Mouse (Mus musculus): ENCODE results near the gene Kat2a. TPM values are rescaled to one million over a fixed set of nuclear protein-coding genes. Genes with fewer than 3 reads are reported as not detected.

Kat2a gene
- polyA plus RNA-seq, 1 experiment, result 87.0 TPM

DNA sequence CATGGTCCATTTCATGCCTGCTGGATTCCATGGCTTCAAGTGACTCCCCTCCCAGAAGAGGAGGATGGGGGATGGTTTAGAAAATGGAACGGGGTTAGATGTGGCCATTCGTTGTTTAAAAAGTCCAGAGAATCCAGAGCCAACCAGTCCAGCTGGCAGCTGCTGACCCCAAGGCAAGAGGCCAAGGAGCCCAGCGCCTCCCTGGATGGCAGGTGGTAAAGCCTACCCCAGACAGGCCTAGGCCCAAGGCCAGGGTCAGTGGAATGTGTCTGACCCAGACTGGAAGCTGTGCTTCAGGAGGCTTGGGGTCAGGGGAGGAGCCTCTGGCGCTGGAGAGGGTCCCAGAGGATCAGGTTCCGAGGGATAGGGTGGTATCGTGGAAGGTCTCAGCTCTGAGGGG is 29.1 kb upstream of the Kat2a start:
- TF ChIP-seq GATA1 (IDR thresholded peaks at IDR 0.05; ENCODE audit: low read length), result no peak

DNA sequence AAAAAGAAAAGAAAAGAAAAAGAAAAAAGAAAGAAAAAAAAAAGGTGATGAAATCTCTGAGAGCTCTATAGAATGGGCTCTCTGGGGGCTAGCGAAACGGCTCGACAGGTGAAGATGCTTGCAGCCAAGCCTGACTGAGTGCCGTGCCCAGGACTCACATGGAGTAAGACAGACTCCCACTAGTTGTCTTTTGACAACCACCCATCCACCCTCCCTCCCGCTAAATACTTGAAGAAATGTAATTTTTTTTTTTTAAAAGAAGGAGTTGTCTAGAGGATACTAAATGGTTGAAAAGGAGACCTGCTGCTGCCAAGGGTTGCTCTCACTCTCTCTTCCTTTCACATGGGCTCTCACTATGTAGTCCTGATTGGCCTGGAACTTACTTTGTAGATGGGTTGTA is 26.5 kb upstream of the Kat2a start:
- TF ChIP-seq GATA1 (IDR thresholded peaks at IDR 0.05; ENCODE audit: low read length), result no peak

DNA sequence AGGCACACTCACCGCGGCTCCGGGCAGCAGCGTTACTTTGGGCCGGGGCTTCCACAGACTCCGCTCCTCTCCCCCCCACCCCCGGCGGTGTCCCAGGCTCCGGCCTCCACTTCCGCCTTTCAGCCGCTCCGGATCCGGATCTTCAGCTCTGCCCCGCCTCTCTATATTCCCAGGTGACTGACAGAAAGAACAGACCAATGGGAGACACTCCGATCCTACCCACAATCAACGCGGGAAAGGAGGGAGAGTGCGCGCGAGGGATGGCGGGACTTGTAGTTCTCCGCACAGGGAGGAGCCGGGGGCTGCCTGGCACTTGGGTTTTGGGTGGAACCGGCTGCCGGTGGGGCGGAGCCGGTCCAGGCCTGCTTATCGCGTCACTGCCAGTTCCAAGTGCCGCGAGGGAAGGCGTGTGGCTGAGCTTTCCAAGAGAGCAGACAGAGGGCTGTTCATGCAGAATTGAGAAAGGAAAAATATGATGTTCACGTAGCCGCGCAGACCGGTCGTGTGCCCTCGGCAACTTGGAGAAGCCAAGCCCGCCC is 25.9 kb upstream of the Kat2a start, which contains the start of gene Rab5c:
Gene Rab5c, minus strand, starts transcription at position 150 of the 539 bp plus-strand sequence.
- no peak for TF ChIP-seq GATA1 (IDR thresholded peaks at IDR 0.05; ENCODE audit: low read length)

DNA sequence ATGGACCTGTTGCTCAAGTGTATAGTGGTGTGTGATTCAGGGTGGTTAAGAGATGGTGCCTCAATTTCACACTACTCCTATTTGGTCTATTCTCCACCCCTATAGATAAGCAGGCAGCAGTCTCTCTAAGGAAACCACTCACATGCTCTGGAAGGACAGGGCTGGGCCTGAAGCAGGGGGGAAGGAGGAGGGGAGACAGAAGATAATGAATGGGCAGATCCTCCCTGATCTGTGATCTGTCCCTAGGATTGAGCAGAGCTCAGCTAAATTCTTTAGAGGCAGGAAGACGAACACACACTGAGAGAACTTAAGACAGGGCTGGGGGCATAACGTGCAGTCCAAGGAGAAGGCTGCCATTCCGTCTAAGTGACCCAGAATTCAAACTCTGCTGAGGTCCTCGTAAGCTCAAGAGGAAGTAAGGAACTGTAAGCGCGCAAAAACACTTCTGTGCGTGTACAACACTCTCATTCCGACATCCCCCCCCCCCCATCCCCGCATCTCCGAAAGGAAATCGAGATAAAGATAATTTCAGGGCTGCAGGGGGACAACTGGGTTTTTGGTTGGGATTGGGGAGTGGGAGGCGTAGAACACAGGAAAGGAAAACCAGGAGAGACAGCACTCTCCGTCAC is 25.0 kb upstream of the Kat2a start:
- TF ChIP-seq GATA1 (IDR thresholded peaks at IDR 0.05; ENCODE audit: low read length), result peak; percentile 64

DNA sequence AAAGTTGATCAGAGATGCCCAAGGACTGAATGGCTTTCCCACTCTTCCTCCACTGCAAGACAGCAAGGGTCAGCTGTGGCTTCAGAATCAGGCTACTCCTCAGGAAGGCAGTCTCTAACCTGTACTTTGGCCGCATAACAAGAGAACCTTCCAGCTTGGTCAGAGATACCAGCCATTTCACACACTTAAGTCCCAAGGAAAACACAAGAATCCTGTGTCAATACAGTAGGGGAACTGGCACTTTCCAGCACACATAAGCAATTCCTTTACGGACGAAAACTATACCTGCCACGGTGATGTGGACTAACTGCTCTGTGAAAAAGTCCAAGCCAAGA is 24.4 kb upstream of the Kat2a start:
- no peak for TF ChIP-seq GATA1 (IDR thresholded peaks at IDR 0.05; ENCODE audit: low read length)

DNA sequence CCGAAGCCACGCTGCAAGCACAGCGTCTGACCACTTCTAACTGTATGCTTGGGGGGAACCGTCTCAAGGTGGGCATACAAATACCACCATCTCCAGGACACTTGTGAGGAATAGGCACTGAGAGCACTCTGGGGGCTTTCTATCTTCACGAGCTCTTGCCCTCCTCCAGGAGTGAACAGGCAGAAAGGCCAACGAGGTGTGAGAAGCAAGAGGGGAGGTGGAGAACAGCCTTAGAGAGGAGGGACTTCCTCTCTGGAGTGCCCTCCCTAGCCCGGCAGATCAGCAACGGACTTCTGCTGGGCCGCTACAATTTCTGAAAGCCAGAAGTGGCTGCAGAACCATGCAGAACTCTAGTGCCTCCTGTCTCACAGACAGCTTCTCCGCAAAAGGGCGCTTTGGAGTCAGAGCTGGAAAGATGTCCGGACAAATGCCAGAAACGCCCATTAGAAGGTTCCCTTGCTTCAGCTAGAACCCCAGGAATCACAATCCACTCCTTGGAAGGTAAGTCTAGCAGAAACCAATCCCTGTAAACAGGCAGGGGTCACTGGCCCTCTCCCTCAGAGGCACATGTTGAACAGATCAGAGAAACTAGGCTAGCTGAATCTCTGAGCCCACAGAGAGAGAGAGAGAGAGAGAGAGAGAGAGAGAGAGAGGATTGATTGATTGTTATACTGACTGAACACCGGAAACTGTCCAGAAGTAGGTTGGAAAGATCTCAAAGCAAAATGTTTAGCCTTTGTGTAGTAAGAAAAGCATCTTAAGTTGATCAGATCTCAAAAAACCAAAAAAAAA is 23.9 kb upstream of the Kat2a start:
- TF ChIP-seq GATA1 (IDR thresholded peaks at IDR 0.05; ENCODE audit: low read length), result no peak

DNA sequence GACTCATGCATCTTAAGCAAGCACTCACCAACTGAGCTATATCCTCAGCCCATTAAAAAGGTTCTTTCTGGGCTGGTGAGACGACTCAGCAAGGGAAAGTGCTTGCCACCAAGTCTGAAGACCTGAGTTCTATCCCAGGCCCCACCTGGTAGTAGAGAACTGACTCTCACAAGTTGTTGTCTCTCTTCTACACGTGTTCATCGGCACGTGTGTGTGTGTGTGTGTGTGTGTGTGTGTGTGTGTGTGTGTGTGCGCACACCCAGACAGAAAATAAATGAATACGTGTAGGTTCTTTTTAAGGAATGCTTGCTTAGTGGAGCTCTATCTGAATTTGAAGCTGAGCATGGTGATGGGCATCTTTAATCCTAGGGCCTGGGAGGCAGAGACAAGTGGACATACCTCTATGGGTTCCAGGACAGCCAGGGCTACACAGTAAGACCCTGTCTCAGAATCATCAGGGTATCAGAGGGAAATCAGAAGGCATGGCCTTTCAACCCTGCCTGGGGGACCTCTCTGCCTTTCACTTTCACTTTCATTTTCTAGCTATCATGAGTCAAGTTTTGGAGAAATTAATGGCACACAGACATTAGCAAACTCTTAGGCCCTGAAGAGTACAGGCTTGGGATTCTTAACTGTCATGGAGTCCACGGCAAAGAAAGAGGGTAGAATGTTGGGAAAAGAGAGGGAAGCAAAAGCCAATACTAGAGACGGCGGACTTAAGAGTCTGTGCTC is 23.0 kb upstream of the Kat2a start:
- no peak for TF ChIP-seq GATA1 (IDR thresholded peaks at IDR 0.05; ENCODE audit: low read length)

DNA sequence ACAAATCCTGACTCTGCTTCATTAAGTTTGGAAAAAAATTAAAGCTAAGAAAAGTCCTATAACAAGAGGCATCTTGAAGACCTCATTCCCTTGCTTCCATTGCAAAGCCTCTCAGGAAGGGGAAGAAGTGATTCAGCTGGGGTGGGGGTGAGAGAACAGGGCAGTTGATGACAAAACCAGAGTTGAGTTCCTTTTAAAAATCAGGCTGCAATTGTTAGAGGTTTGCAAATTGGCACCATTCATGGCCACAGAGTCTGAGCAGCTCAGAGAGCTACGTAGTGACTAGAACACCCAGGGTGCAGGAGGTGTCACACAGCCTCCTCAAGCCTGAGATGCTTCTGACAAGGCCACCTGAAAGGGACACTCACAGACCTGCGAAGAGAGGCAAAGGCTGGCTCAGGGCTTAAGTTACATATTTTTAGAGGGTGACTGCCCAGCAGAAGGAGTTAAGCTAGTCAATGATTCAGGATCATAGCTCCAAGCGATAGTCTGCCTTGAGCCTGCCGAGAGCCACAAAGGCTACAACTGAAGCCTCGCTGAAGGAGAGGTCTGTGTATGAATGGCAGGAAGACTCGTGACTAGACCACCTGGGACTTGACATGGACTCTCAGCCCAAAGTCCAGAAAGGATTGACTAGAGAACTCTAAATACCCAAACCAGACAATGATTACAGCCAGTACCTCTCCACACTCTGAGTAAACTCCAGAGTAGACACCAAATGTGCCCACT is 18.4 kb upstream of the Kat2a start:
- no peak for TF ChIP-seq GATA1 (IDR thresholded peaks at IDR 0.05; ENCODE audit: low read length)

DNA sequence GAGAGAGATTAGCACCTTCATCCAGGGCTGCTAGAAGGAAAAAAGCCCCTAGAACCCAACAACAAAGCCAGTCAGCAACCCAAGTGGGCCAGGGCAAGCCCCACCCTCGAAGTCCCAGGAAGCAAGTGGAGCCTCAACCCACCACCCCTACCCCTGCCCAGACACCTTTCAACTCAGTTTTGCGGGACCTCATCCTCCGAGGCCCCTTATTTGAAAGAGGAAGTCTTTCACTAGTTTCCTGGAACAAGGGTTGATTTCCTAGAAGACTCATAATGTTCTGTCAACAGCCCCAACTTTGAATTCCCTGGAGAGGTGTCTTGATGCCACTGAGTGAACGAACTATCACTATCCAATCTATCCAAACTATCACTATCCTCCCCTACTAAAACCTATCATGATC is 17.7 kb upstream of the Kat2a start:
- no peak for TF ChIP-seq GATA1 (IDR thresholded peaks at IDR 0.05; ENCODE audit: low read length)

DNA sequence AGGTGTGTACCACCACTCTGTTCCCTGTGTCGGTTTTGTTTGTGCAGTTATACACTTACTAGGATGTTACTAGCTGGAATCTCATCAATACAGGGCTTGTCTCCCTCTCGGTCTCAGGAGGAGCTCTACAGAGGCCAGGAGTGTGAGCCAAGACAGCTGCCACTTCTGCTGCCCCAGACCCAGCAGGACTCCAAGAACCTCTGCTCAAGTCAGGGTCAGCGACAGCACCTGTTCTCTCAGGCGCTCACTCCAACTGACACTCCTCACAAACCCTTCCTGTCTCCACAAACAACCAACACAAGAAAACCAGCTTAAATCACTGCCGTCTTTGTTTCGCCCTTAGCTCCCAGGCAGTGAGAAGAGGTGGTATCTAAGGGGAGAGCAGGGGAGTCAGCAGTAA is 16.3 kb upstream of the Kat2a start:
- no peak for TF ChIP-seq GATA1 (IDR thresholded peaks at IDR 0.05; ENCODE audit: low read length)

DNA sequence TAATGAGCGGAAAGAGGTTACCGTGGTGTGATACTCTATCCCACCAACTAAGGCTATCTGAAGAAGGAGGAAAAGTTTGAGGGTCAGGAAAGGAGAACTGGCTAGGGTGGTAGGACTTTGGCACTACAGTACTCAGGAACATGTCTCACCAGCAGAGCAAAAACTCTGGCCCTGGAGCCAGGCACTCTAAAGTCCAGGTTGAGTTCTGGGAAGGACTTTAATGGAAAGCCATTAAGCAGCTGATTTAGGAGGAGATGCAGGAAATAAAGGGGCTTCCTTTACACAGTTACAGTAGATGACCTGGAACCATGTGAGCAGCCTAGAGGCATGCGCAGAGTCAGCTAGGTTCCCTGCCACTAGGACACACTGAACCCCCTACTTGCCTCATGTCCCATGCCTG is 14.9 kb upstream of the Kat2a start:
- no peak for TF ChIP-seq GATA1 (IDR thresholded peaks at IDR 0.05; ENCODE audit: low read length)

DNA sequence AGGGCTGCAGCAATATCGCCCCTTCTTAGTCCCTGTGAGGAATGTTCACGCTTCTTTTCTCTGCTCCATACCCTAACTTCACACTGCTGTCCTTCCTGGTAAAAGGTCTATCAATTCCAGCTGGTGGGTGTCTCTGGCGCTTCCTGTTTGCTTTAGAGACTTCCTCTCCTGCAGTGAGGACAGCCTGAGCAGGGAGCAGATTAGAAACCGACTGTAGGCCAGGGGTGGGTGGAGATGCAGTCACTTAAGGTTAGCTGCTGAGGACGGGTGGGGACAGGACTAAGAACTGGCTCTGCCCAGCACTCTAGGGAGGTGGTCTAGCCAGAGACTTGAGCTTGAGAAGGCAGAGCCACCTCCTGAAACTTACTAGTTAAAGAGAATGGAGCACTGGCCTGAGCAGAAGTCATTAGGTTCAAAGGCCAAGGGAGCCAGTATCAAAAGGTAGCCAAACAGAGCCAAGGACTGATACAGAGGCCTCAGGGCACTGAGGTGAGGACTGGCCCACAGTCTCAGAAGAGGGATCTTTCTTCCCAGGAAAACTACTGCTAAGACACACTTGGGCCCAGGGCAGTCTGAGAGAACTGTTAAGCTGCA is 12.8 kb upstream of the Kat2a start:
- TF ChIP-seq GATA1 (IDR thresholded peaks at IDR 0.05; ENCODE audit: low read length), result no peak

DNA sequence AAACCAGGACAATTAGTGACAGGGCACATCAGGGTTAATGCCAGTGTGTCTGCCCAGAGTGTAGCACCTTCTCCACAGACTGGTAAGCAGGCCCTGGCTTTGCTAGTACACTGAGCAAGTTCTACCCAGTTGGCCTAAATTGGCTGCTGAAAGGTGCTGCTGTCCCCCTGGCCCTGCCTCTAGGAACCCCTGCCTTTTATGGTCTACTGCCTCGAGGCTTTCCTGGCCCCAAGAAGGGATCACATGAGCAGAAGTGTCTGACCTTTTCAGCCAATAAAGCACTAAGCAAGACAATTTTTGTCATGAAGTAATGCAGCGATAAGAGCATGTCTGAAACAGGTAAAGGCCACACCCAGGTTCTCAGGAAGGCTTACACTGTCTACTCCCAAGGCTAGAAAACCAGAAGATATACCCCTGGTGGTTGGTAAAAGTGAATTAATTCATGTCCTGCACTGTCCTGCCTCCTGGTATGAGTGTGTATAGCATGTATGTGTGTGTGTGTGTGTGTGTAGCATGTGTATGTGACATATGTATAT is 10.3 kb upstream of the Kat2a start:
- TF ChIP-seq GATA1 (IDR thresholded peaks at IDR 0.05; ENCODE audit: low read length), result no peak

DNA sequence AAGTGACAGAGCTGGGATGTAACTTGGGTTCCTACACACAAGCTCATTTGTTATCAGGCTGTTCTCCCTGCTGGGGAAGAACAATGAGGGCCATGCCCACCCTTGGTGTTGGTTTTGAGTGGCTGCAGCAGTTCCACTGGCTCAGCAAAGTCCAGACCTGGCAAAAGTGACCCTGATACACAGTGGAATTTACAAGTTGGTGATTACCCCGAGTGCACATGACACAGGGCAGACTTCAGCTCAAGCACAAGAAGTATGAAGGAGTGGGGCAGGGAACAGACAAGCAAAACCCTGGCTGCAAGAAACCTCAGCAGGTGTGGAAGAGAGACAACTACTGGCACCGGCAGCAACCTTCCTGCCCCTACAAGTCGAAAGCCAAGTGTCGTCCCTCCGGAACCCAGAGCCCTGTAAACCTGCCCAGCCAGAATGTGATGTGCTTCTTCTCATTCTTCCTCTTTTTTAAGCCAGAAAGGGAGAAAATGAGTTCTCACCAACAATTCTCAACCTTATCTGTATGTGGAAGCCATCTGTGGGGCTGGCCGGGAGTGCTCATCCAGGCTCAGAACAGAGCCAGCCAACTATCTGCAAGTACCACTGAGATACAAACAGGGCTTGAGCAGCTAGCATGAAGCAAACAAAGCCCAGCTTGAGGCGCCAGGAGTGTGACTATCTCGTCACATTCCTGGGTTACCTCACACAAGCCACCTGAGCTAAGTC is 9.7 kb upstream of the Kat2a start:
- peak; percentile 46 for TF ChIP-seq GATA1 (IDR thresholded peaks at IDR 0.05; ENCODE audit: low read length)

Data from G1E-ER4 (cell line).